Mouse (Mus musculus): Measurements from ENCODE around the gene Pdzk1ip1. TPM values are rescaled to one million over a fixed set of nuclear protein-coding genes. Genes with fewer than 3 reads are reported as not detected.

Gene Pdzk1ip1
- 11.5 and 31.3 TPM in 2 replicates for polyA plus RNA-seq (2012; rRNA removed)

DNA sequence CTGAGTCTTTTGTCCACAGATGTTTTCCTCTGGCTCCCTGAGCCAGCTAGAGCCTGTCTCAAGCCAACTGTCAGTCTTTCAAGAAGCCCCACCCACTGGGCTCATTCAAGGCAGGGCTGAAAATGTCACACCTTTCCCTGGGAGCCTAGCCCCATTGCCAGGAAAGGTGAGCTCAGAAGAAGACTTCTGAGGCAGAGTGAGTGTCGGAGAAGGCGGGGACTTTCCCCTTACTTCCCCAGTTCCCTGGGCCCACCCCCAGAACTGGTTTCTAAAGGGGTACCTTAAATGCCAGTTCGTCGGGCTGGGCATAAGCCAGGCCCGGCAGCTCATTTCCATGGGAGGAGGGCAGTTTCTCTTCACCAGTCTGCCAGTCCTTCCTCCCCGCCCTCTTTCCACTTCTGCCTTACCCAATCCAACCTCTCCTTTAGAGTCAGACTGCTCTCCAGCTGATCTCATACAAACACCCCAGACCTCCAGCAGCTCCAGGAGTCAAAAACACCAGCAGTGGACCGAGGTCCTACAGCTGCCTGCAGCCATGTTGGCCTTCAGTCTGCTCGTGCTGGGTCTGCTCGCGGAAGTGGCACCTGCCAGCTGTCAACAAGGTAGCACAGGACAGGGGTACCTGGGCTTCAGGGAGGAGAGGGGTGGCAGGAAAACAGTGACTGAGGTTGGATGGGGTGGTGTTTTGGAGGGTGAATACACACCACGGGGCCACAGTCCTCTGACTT, at the start of gene Pdzk1ip1:
TSS of gene Pdzk1ip1 (plus strand) at position 98 of the 728 bp plus-strand sequence.
- WGBS: 12% methylated on average over 11 of the region's 11 CpGs
- peak; percentile 75 for DNase-seq (ENCODE audit: low read depth, low spot score)

DNA sequence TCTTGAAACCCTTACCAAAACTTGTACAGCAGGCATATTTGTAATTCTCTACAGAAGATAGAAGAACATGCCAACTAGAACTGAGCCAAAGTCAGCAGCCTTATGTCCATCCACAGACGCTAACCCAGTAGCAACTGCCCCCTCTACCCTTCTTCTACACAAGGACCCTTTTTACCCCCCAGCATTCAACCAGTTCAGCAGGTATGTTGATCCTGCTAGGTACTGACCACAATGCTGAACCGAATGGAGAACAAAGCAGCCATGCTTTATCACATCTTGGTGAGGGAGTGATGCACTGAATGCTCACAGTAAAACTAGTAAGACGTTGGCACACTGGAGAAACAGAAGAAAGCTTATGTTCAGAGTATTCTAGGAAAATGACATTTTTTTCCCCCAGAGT, 42.9 kb upstream of the Pdzk1ip1 start:
- 81% methylated on average over 3 of the region's 3 CpGs for WGBS
- DNase-seq (ENCODE audit: low read depth, low spot score): no peak

DNA sequence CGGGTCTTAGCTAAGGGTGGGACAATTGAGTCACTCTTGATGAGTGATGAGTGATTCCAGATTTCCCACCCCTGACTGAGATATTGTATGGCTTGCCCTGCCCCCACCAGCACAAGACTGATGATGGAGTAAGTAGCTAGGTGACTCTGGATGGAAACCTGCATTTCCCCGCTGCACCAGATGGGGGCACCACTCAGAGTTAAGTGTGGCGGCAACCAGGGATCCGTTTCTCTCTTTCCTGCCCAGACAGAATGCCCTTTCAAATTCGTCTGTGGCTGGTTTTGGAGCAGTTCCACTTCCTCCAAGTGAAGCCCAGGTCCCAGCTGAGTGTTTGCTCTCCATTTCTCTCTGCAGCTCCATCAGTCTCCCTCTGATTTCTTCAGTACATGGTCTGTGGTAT, 40.8 kb upstream of the Pdzk1ip1 start:
- DNase-seq (ENCODE audit: low read depth, low spot score): no peak
- WGBS: 4% methylated on average over 5 of the region's 5 CpGs

DNA sequence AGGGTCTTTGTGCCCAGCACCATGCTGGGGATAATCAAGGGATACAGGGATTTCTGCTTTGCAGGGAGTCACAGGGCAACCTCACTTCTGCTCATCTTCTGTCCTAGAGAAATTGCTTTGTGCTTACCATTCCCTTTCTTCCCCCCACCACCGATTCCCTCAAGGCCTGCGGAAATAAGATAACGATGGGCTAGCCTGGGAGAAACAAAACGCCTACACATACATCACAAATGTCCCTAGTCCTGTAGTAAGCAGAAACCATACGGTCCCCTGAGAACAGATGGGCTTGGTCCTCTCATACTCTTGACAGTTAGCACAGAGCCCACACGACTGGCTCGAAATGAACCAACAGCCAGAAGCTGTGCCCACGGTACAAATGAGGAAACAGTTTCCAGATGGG, 40.3 kb upstream of the Pdzk1ip1 start:
- 69% methylated on average over 8 of the region's 8 CpGs for WGBS

DNA sequence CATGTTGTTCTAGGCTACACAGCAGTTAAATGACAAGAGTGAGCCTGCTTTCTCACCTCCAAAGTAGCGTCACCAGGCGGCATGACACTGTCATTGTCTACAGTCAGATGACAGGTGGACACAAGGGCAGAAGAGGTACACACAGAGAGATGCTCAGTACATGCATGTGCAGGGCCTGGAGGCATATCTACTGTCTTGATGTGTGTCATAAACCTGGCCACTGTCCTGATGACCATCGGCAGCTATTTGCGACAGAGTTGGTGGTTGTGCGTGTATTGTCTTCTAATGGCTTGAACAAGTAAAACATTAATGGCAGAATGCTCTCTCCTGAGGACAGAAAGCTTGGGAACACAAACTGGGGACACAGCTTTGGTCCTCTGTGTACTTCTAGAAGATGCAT, 37.3 kb upstream of the Pdzk1ip1 start:
- 63% methylated on average over 5 of the region's 5 CpGs for WGBS
- DNase-seq (ENCODE audit: low read depth, low spot score): no peak

More for the DNA sequence above, 40.3 kb upstream of the Pdzk1ip1 start:
- no peak for DNase-seq (ENCODE audit: low read depth, low spot score)

DNA sequence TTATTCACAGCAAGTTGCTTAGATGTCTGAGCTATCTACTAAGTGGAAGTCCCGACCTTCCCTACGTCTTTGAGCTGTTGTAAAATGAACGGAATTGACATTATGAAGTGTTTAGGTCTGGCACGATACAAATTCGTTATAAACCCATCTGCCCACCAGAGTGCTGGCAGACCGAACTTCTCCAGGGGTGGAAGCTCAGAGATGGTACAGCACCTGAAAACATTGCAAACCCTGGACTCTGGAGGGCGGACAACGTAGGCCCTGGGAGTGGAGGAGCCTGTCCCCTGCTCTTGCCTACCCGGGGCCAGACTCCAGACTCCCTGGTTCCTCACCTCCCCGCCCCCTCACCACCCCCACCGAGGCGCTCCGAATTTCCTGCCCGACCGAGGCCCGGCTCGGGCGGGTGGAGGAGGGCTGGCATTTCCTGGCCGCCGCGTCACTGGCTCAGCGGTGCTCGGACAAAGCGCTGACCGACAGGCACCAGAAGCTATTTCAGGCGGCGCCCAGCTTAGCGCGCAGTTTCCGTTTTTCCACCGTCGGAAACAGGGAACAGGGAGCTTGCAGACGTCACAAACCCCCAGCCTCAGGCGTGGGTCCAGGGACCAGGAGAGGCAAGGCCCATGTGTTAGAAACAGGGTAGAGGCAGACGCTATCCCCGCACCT, 36.0 kb upstream of the Pdzk1ip1 start:
- no peak for DNase-seq (ENCODE audit: low read depth, low spot score)
- 3% methylated on average over 36 of the region's 36 CpGs for WGBS

DNA sequence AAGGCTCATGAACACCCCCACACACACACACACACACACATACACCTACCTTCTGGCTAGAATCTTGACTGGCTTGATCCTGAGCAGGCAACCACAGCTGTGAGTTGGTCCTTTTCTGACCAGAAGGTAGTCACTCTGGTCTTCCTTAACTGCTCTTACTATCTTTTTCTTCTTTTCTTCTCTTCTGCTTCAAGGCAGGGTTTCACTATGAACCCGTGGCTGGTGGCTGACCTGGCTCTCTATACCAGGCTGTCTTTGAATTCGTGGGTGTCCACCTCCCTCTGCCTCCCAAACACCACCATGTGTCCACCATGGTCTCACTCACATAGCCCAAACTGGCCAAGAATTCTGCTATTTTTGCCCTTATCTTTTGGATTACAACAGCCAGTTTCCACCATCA, 33.5 kb upstream of the Pdzk1ip1 start:
- no peak for DNase-seq (ENCODE audit: low read depth, low spot score)
- WGBS: 23% methylated on average over 2 of the region's 2 CpGs

DNA sequence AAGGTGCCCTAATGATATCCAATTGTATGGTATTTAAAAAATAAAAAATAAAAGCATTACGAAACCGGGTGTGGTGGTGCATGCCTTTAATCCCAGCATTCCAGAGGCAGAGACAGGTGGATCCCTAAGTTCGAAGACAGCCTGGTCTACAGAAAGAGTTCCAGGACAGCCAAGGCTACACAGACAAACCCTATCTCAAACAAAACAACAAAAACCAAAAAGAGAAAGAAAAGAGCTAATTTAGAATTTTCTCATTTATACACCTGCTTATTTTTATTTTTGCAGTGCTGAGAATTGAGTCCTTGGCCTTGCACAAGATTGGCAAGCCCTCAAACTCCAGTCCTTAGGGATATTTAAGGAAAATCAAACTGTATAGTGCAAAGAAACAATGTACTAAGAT, 32.8 kb upstream of the Pdzk1ip1 start:
- 29% methylated on average over 3 of the region's 3 CpGs for WGBS
- no peak for DNase-seq (ENCODE audit: low read depth, low spot score)

DNA sequence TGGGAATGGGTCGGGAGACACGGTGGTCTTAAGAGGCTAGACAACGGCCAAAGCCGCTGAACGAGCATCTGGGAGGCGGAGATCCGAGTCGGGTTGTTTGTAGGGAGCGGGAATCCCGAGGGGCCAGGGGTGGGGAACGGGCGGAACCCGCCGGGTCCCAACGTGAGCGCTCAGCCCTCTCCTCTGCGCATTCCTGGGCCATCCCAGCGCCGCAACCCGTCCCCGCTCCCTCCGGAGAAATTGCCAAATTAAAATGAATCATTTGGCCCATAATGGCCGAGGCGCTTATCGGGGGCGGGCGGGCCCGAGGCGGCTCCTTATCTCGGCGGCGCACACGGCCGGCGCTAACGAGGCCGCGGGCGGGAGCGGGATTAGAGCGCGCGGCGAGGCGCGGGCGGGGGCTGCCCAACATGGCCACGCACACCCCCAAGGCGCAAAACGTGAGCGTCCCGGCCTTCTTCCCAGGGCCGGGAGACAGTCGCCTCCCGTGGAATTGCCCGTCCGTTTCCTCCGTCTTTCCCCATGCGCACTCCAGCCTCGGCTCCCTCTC, 32.1 kb upstream of the Pdzk1ip1 start, which contains the start of gene Tal1:
TSS of gene Tal1 (plus strand) at position 56 of the 550 bp plus-strand sequence.
- no peak for DNase-seq (ENCODE audit: low read depth, low spot score)
- WGBS: 3% methylated on average over 60 of the region's 60 CpGs

DNA sequence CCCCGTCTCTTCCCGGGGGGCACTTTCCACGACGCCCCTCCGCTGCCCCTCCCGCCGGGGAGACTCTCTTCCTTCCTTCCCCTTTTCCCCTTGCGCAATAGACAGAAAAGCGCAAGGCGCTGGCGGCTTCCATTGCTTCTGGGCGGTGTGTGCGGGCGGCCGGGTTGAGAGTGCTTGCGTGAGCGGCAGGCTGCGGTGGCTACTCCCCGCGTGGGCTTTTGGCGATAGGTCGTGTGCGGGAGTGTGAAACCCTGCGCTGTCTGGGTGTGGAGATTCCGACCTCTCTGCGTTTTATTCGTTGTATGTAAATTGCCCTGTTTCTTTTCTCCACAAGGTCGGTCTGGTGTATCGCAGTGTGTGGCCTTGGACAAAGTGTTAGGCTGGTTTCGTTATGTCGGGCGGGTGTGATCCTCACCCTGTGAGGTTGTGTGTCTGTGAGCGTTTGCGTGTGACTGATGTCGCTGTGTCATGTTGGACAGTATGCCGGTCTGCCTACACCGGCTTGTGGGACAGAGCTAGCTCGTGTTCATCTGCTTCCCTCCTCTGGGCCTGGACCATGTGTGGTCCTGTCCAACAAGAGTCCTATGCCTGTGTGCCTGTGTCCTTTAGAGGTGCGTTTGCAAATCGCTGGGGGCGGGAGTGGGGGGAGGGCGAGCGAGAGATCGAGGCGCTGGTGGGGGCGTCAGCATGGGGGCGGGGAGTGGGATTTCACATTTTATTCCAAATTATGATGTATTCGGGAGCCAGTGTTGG, 31.4 kb upstream of the Pdzk1ip1 start:
- DNase-seq (ENCODE audit: low read depth, low spot score): no peak
- WGBS: 2% methylated on average over 48 of the region's 48 CpGs

DNA sequence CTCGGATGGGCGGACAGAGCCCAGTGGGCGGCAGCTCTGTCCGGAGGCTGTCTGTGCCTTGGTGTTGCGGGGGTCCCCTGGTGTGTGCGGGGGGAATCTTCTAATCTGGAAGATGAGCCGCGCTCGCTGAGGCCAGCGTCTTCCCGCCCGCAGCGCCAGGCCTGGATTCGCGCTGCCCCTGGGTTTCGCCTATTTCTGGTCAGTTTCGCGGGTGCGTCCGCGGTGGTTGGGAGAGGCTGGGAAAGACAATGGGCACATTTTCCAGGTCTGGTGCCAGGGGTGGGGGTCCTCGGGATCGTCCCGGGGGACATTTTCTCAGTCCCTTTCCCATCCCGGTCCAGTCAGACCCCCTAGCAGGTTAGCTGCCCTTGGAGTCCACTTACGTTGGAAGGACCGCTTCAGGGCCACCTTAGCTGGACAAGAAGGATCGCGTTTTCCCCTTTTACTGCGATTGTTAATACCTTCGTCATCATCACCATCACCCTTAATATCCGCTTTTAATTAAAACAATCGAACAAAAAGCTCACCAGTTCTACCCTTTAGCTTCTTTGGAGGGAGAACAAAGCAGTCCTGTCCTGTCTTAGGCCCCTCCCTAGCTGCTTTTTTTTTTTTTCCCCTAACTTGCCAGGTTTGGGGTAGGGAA, 30.7 kb upstream of the Pdzk1ip1 start:
- 5% methylated on average over 33 of the region's 33 CpGs for WGBS
- DNase-seq (ENCODE audit: low read depth, low spot score): no peak

DNA sequence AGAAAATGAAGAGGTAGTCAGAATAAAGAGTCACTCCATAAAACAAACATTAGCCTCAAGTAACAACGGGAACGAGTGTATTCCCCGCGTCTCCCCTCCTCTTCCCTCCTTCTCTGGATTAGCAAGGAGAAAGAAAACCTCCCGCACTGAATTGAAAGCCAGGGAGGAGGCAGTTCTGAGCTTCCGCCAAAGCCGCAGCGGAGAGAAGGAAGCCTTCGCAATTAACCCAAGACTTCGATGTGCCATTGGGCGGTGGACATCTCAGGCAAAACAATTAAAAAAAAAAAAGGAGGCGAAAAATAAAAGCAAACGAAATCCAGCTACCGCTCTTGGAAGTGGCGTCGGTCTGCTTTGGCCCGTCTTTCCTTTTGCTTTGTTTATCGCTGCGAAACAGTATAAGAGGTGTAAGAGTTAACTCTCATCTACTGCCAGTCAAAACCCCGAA, 30.2 kb upstream of the Pdzk1ip1 start:
- DNase-seq (ENCODE audit: low read depth, low spot score): no peak
- 4% methylated on average over 20 of the region's 20 CpGs for WGBS

DNA sequence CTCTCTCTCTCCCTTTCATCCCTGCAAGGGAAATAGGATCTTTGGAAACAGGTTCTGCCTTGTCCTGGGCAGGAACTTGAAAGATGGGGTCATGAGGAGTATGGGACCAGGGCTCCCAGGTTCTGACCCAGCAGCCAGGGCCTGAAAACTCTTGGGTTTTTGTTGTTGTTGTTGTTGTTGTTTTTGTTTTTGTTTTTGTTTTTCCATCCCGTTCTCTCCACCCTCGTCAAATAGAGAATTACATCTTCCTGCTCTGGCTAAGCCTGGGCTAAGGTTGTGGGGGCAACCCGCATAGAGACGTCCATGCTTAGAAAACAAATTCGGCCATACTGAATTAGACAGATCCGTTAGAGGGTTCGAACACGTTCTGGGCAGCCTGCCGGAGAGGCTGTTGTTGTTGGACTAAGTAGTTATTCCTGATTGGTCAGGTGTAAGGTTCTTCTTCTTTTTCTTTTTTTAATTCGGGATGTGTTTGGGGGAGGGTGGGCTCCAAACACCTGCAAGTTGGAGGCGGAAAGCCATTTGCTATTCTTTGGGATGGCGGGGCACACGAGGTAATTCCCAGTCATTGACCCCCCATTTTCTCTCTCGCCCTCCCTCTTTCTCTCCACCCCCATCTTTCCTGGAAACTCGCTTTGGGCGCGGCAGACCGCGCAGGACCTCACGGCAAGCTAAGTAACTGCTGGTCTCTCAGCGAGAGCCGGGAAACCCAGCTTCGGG, 29.5 kb upstream of the Pdzk1ip1 start:
- WGBS: 14% methylated on average over 23 of the region's 23 CpGs
- DNase-seq (ENCODE audit: low read depth, low spot score): no peak

DNA sequence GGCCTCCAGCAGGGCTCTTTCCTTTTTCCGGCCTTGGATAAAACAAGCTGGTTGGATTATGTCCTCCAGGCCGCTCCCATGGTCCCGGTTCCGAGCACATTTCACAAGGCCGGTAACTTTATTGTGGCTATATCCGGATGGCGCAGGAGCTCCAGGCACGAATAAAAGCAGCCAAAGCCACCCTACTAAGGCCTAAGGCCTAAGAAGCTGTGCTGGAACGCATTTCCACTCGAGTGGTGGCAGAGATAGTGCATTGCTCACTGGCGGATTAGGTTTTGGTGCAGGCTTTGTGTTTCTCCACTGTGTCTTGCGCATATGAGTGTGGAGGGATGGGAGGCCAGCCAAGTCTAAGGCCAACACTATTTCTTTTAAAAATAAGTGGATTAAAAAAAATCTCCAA, 28.6 kb upstream of the Pdzk1ip1 start:
- no peak for DNase-seq (ENCODE audit: low read depth, low spot score)
- 34% methylated on average over 12 of the region's 12 CpGs for WGBS

DNA sequence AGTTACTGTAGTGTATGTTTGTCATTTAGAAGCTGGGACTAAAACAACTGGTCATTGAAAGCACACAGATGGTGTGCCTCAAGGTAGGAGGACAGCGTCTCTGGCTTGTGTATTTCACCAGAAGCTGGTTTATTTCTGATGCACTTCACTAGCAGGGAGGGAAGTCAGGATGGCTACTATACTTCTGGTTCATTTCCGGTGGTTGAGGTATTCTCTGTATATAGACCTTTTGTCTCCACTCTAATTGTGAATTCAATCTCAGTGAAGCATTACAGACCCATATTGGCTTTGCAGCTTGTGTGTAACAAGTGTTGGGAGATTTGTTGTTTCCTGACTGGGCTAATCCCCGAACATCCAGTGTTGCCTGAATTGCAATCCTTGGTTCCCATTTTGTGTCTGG, 27.8 kb upstream of the Pdzk1ip1 start:
- 39% methylated on average over 3 of the region's 3 CpGs for WGBS

DNA sequence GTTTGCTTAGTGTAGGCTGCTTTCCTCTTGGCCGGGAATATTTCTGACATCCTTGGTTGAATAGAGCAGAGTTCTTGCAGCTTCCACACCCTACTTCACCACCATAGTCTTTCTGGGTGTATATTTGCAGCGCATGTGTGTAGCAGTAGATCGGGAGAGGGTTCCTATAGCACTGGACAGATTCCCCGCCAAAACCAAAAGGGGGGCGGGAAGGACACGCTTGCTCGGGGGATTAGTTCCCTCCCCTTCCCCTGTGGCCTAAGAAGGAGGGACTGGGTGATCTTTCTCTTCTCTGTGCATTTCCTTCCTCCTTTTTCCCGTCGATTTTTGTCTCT, 26.0 kb upstream of the Pdzk1ip1 start:
- WGBS: 6% methylated on average over 9 of the region's 9 CpGs
- DNase-seq (ENCODE audit: low read depth, low spot score): no peak

More for the DNA sequence above, 27.8 kb upstream of the Pdzk1ip1 start:
- DNase-seq (ENCODE audit: low read depth, low spot score): no peak

DNA sequence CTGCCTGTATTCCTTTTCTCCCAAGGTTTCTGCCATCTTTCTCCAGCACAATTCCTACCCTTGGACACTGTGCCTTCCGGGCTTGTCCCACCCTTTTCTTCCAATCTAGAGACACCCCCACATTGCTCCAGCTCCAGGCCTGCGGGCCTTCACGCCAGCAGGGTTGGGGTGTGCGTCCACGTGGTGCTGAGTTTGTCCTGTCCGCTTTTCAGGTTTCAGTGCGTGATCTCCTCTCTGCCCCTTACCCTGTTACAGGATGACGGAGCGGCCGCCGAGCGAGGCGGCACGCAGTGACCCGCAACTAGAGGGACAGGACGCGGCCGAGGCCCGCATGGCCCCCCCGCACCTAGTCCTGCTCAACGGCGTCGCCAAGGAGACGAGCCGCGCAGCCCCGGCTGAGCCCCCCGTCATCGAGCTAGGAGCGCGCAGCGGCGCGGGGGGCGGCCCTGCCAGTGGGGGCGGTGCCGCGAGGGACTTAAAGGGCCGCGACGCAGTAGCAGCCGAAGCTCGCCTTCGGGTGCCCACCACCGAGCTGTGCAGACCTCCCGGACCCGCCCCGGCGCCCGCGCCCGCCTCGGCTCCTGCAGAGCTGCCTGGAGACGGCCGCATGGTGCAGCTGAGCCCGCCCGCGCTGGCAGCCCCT, 25.5 kb upstream of the Pdzk1ip1 start:
- under 1% methylated on average over 58 of the region's 58 CpGs for WGBS
- DNase-seq (ENCODE audit: low read depth, low spot score): no peak

DNA sequence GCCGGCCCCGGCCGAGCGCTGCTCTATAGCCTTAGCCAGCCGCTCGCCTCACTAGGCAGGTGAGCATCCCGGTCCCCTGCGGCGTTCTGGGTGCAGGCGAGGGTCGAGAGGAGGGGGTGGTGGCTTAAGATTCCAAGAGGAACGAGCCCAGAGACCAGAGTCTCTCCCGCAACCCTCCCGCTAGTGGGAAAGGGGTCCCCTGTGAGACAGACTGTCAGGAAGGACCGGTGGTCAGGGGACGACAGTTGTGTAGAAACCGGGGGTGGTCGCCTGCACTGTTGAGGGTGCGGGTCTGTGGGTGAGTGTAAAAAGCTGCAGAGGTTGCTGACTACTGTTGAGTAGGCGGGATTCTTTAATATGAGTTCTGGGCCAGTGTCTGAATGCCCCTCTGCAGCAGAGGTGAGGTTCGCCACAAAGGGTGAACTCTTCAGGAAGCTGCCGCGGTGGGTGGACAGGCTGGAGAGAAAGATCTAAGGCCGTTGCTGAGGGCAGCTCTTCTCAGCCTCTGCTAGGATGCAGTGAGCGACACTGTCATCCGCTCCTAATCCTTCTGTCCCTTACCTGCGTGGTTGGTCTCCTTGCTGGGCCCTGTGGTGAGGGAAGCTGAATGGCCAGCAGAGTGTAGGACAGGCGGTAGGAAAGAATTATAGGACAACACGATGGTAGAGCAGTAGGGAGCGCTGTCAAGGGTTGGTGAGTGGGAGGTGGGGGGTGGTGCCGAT, 24.8 kb upstream of the Pdzk1ip1 start:
- no peak for DNase-seq (ENCODE audit: low read depth, low spot score)

More for the DNA sequence above, 24.8 kb upstream of the Pdzk1ip1 start:
- WGBS: 7% methylated on average over 31 of the region's 31 CpGs

Data from large intestine, adult 2 months (tissue).